Mouse (Mus musculus) hindbrain, postnatal 0 days (tissue): ENCODE measurements around the gene Shoc2. TPM values are rescaled to one million over a fixed set of nuclear protein-coding genes. Genes with fewer than 3 reads are reported as not detected.

Source experiments
- ATAC-seq: fragments of 200-750 bp; cut with Nextera tagmentation; 2 replicates; pipeline ENCODE4 v1.8.0; 2017; ENCODE audit warnings: mild to moderate bottlenecking, moderate TSS enrichment, moderate library complexity
- DNase-seq: peaks from one replicate; pipeline ENCODE4 v3.0.0-alpha.2; 2015; ENCODE audit warnings: low spot score
- H3K27ac ChIP-seq: fragments of 300-500 bp; sonication (generic); 2 replicates; pipeline ENCODE4 v1.5.1; 2014; ENCODE audit warnings: mild to moderate bottlenecking
- H3K27me3 ChIP-seq: fragments of 300-500 bp; sonication (generic); 2 replicates; pipeline ENCODE4 v1.6.1; 2014; ENCODE audit warnings: low read length, mixed read lengths; ENCODE audit not compliant: insufficient read depth
- H3K36me3 ChIP-seq: fragments of 300-500 bp; sonication (generic); 2 replicates; pipeline ENCODE4 v1.6.1; 2014; ENCODE audit warnings: low read length, mixed read lengths; ENCODE audit not compliant: insufficient read depth
- H3K4me1 ChIP-seq: fragments of 300-500 bp; sonication (generic); 2 replicates; pipeline ENCODE4 v1.6.1; 2014; ENCODE audit warnings: antibody characterized with exemption, low read length, mixed read lengths; ENCODE audit not compliant: insufficient read depth
- H3K4me2 ChIP-seq: fragments of 300-500 bp; sonication (generic); 2 replicates; pipeline ENCODE4 v1.6.1; 2014; ENCODE audit warnings: low read depth, mild to moderate bottlenecking, low read length, moderate library complexity, mixed read lengths
- H3K4me3 ChIP-seq: fragments of 300-500 bp; sonication (generic); 2 replicates; pipeline ENCODE4 v1.5.1; 2014; ENCODE audit warnings: low read length
- H3K9ac ChIP-seq: fragments of 300-500 bp; sonication (generic); replicated peaks from 2 replicates; pipeline ENCODE4 v1.6.1; 2014; ENCODE audit warnings: mild to moderate bottlenecking, low read length, moderate library complexity, mixed read lengths
- H3K9me3 ChIP-seq: fragments of 300-500 bp; sonication (generic); 2 replicates; pipeline ENCODE4 v1.6.1; 2016; ENCODE audit warnings: low read length, mixed read lengths
- CTCF ChIP-seq: IDR thresholded peaks from 2 replicates; pipeline ENCODE4 v1.5.1; 2016; ENCODE audit warnings: antibody characterized with exemption, control low read depth, low read depth
- WGBS: fragments of 180-500 bp; shearing (Covaris S2); extraction: QIAGEN DNeasy Blood & Tissue Kit; methylation state at CpG from one replicate; pipeline ENCODE4 v1.1.7; 2014; 5-methylcytosine and 5-hydroxymethylcytosine counted together
- polyA plus RNA-seq: library from polyadenylated mRNA; unstranded; fragments of >200 nt; fragmentation: Nextera tagmentation; extraction: Ambion mirVana; gene quantifications from 2 replicates; pipeline ENCODE4 v1.2.1, GENCODE M21; 2015
- total RNA-seq: library from RNA; depleted of rRNA; stranded (reverse); fragments of >200 nt; gene quantifications from 2 replicates; pipeline ENCODE4 v1.2.3, GENCODE M21; 2014

Shoc2 gene
- total and polyA plus RNA-seq, 2 experiments from 2014 or later, result 47.7 to 69.8 TPM

GRCm38 (mm10) chr19:53899941-53900610 lies 44.0 kb upstream of the Shoc2 start:
- ATAC-seq, result no peak
- no peak for TF ChIP-seq CTCF
- no peaks in the 10 kb centered on the region for H3K9me3 ChIP-seq
- no peaks in the 10 kb centered on the region for H3K27me3 ChIP-seq
- no peaks in the 10 kb centered on the region for H3K36me3 ChIP-seq
- H3K9ac ChIP-seq, result no peak overlapping the region
- no peak overlapping the region for H3K4me2 ChIP-seq
- H3K4me3 ChIP-seq, result no peak overlapping the region
- WGBS, result 85% methylated on average over 14 of the region's 14 CpGs
- no peak for DNase-seq
- H3K27ac ChIP-seq, result no peak overlapping the region
- peaks cover 7% of the 10 kb centered on the region for H3K4me1 ChIP-seq

DNA sequence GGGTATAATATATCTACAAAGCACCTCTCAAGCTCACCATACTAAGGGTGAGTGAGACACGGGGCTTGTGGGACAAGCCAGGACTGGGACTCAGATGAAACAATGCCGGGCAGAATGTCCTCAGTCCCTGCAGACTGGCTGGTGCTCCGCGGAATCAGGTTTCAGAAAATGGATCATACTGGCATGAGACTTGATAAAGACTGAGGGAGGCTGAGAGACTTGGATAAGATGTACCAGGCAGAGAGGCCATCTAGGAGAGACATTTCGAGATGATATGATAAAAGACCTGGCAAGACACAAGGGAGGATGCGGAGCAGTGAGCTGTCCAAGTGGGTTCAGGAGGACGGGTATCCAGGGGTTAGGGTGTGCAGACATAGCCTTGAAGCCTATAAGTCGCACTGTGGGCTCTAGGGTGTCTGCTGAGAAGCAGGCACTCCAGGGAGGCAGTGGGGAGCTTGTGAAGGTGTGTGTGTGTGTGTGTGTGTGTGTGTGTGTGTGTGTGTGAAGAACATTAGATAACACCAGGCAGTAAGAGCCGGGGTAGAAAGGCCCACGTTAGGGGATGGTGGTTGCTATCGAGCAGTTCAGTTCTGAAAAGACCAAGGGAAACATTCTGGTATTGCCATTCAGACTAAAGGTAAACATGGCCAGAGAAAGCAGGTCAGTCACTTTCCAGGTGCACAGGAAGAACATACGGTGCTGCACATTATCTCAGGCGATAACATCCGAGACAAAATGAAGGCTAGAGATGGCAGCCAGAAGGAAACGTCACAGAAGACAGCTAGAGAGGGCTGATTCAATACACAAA lies 42.0 kb upstream of the Shoc2 start:
- 62% methylated on average over 15 of the region's 15 CpGs for WGBS

GRCm38 (mm10) chr19:53902739-53903487 lies 41.2 kb upstream of the Shoc2 start:
- Histone ChIP-seq H3K27ac (peak overlapping the region; percentile 94), H3K9me3 (no peaks in the 10 kb centered on the region), H3K9ac (peak overlapping the region; percentile 93), H3K4me3 (peak overlapping the region; percentile 96), H3K4me2 (peak overlapping the region; percentile 68), H3K4me1 (peaks cover 7% of the 10 kb centered on the region), H3K27me3 (no peaks in the 10 kb centered on the region), H3K36me3 (no peaks in the 10 kb centered on the region)
- TF ChIP-seq CTCF, result no peak
- ATAC-seq (peak; percentile 99), DNase-seq (peak; percentile 99)
- 1% methylated on average over 59 of the region's 61 CpGs for WGBS

More for the DNA sequence above, 42.0 kb upstream of the Shoc2 start:
- H3K4me1 ChIP-seq, result peaks cover 7% of the 10 kb centered on the region
- DNase-seq (no peak), ATAC-seq (no peak; the same call in 1 of the 2 replicates)
- H3K27me3 ChIP-seq, result no peaks in the 10 kb centered on the region
- H3K27ac ChIP-seq, result peak overlapping the region; percentile 94
- TF ChIP-seq CTCF, result no peak
- peak overlapping the region; percentile 68 for H3K4me2 ChIP-seq
- peak overlapping the region; percentile 96 for H3K4me3 ChIP-seq
- no peaks in the 10 kb centered on the region for H3K36me3 ChIP-seq
- peak overlapping the region; percentile 93 for H3K9ac ChIP-seq
- no peaks in the 10 kb centered on the region for H3K9me3 ChIP-seq

DNA sequence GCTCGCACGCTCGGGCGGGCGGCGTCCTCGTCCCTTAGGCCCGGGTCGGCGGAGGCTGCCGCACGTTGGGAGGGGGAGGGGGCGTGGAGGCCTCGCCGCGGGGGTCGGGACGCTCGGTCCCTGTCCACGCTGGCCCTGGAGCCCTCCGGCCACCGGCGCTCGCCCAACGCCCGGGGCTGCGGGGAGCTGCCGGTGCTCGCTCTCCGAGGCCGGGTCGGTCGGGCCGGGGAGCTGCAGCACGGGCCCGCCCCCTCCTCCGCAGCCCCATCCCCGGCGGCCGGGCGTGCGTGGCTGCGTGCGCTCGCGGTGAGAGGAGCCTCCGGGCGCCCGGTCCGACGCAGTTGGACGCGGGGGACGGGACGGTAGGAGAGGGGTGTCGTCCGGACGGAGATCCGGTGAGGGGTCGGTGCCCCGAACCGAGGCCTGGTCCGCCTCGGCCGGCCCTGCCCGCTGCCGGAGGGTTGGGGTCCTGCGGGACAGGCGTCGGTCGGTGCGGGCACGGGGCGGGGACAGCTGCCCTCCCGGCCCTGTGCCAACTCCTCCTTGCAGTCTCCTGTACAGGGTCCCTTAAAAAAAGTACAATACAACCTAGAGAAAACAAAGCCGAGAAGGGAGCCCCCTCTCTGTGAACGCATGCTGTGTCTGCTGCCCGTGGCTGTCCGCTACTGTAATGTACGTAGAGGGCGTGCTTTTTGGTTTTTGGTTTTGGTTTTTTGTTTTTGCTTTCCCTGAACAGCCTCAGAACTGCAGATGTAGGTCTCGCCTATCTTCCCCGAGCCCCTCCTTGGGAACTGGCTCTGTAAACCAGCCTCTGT lies 40.4 kb upstream of the Shoc2 start:
- H3K4me3 ChIP-seq, result peak overlapping the region; percentile 96
- no peaks in the 10 kb centered on the region for H3K9me3 ChIP-seq
- H3K4me1 ChIP-seq, result peaks cover 7% of the 10 kb centered on the region
- H3K27ac ChIP-seq, result peak overlapping the region; percentile 94
- peak overlapping the region; percentile 68 for H3K4me2 ChIP-seq
- no peaks in the 10 kb centered on the region for H3K27me3 ChIP-seq
- under 1% methylated on average over 54 of the region's 83 CpGs for WGBS
- TF ChIP-seq CTCF, result peak; percentile 59
- H3K9ac ChIP-seq, result peak overlapping the region; percentile 93
- H3K36me3 ChIP-seq, result no peaks in the 10 kb centered on the region
- ATAC-seq (peak; percentile 67), DNase-seq (peak; percentile 76)

DNA sequence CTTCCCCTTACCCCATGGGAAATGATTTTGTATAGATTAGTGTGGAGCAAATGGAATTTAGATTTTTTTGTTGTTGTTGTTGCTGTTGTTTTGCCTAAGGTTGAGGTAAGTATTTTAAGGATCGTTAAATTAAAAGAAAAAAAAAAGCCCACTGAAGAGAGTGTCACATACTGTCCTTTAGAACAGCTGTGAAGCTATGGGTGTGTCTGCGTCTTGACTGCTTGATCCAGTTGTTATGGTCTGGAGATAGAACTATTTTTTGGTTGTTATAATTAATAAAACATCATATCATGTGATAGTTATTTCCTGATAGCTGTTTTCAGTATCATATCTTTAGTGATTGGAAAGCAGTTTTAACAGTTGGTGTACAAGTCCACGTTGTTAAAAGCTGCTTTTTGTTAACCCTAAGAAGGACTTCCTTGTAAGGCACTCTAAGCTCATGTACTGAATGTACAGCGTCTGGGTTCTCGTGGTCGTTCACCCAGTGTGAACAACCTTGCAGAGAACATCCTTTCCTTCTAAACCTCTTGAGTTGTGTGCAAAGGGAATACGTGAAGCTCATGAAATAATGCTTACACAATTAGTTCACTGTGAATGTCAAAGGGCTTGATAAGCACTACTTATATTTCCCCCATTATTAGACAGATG lies 39.1 kb upstream of the Shoc2 start:
- ATAC-seq, result no peak
- H3K36me3 ChIP-seq, result peaks cover 3% of the 10 kb centered on the region; the same call in 1 of the 2 replicates
- H3K9ac ChIP-seq, result no peak overlapping the region
- peaks cover 7% of the 10 kb centered on the region for H3K4me1 ChIP-seq
- peak overlapping the region; percentile 68 for H3K4me2 ChIP-seq
- no peaks in the 10 kb centered on the region for H3K27me3 ChIP-seq
- WGBS, result 52% methylated on average over 7 of the region's 7 CpGs
- no peak overlapping the region for H3K27ac ChIP-seq
- H3K4me3 ChIP-seq, result peak overlapping the region; percentile 96
- no peaks in the 10 kb centered on the region for H3K9me3 ChIP-seq
- DNase-seq, result no peak
- no peak for TF ChIP-seq CTCF
